Mouse (Mus musculus) heart, embryonic 16.5 days (tissue): ENCODE measurements around the gene Unc79. TPM values are rescaled to one million over a fixed set of nuclear protein-coding genes. Genes with fewer than 3 reads are reported as not detected.
A peak's percentile ranks its signal among the peaks of the same experiment; 100 is the strongest.

Experiments
- ATAC-seq: fragments of 200-750 bp; cut with Nextera tagmentation; replicated peaks from 2 replicates; pipeline ENCODE4 v1.8.0; 2017; ENCODE audit warnings: moderate number of reproducible peaks; ENCODE audit not compliant: insufficient read depth, low FRiP score; ENCODE audit errors: extremely low read depth
- H3K27ac ChIP-seq: fragments of 300-500 bp; sonication (generic); 2 replicates; pipeline ENCODE4 v1.5.1; 2014; ENCODE audit warnings: mild to moderate bottlenecking, low read length, control low read depth, moderate library complexity
- H3K27me3 ChIP-seq: fragments of 300-500 bp; sonication (generic); 2 replicates; pipeline ENCODE4 v1.6.1; 2014; ENCODE audit warnings: low read length, mixed read lengths; ENCODE audit not compliant: control insufficient read depth, insufficient read depth
- H3K36me3 ChIP-seq: fragments of 300-500 bp; sonication (generic); 2 replicates; pipeline ENCODE4 v1.6.1; 2014; ENCODE audit not compliant: control insufficient read depth, insufficient read depth
- H3K4me1 ChIP-seq: fragments of 300-500 bp; sonication (generic); 2 replicates; pipeline ENCODE4 v1.6.1; 2014; ENCODE audit warnings: low read length, mixed read lengths; ENCODE audit not compliant: control insufficient read depth, insufficient read depth
- H3K4me2 ChIP-seq: fragments of 300-500 bp; sonication (generic); 2 replicates; pipeline ENCODE4 v1.6.1; 2014; ENCODE audit warnings: low read depth, mild to moderate bottlenecking, control low read depth, low read length
- H3K4me3 ChIP-seq: fragments of 300-500 bp; sonication (generic); 2 replicates; pipeline ENCODE4 v1.5.1; 2014; ENCODE audit warnings: mild to moderate bottlenecking, control low read depth, low read length
- H3K9ac ChIP-seq: fragments of 300-500 bp; sonication (generic); 2 replicates; pipeline ENCODE4 v1.6.1; 2014; ENCODE audit warnings: low read length, control low read depth
- H3K9me3 ChIP-seq: fragments of 300-500 bp; sonication (generic); replicated peaks from 2 replicates; pipeline ENCODE4 v1.6.1; 2016; ENCODE audit warnings: low read length; ENCODE audit not compliant: control insufficient read depth
- WGBS: fragments of 180-500 bp; shearing (Covaris S2); extraction: QIAGEN DNeasy Blood & Tissue Kit; methylation state at CpG from one replicate; pipeline ENCODE4 v1.1.7; 2014; 5-methylcytosine and 5-hydroxymethylcytosine counted together
- polyA plus RNA-seq: library from polyadenylated mRNA; unstranded; fragments of >200 nt; fragmentation: Nextera tagmentation; extraction: Ambion mirVana; gene quantifications from 2 replicates; pipeline ENCODE4 v1.2.1, GENCODE M21; 2015

Gene Unc79
- polyA plus RNA-seq, 1 experiment from 2014 or later = 0.30 TPM

- WGBS = 33% methylated on average over 8 of the region's 8 CpGs
- H3K9ac ChIP-seq = no peak overlapping the region
- no peak overlapping the region for H3K4me3 ChIP-seq
- no peaks in the 10 kb centered on the region for H3K36me3 ChIP-seq
- no peaks in the 10 kb centered on the region for H3K9me3 ChIP-seq
- H3K4me2 ChIP-seq = no peak overlapping the region; the same call in 1 of the 2 replicates
- peak; percentile 87 for ATAC-seq
- no peak overlapping the region for H3K27ac ChIP-seq
- peaks cover 14% of the 10 kb centered on the region for H3K4me1 ChIP-seq
- H3K27me3 ChIP-seq = no peaks in the 10 kb centered on the region
These were observed 239.6 kb downstream of the Unc79 start for GRCm38 (mm10) chr12:103188223-103188622.

GRCm38 (mm10) chr12:103189771-103190170 is 241.1 kb downstream of the Unc79 start:
- Histone ChIP-seq H3K4me2 (no peak overlapping the region), H3K27ac (no peak overlapping the region), H3K4me3 (no peak overlapping the region), H3K27me3 (no peaks in the 10 kb centered on the region), H3K4me1 (peaks cover 14% of the 10 kb centered on the region), H3K9ac (no peak overlapping the region), H3K36me3 (no peaks in the 10 kb centered on the region), H3K9me3 (no peaks in the 10 kb centered on the region)
- no peak for ATAC-seq
- 52% methylated on average over 12 of the region's 12 CpGs for WGBS

DNA sequence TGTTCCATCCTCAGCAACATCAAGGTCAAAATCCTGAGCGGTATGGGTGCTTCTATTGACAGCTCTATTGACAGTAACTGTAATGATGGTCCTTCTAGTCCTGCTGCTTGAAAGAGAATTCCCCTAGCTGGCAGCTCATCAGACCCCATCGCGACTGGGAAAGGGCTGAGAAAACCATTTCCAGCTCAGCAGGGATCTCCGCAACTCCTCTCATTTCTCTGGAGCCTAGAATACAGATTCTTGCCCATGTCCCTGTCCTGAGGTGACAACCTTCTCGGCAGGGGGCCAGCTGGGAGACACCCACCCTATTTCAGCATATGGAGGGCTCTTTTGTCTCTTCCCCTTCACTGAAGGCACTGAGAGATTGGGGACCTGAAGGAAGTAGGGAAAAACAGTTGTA is 244.3 kb downstream of the Unc79 start:
- no peak overlapping the region for H3K9ac ChIP-seq
- no peak overlapping the region for H3K4me2 ChIP-seq
- H3K9me3 ChIP-seq = no peaks in the 10 kb centered on the region
- peaks cover 10% of the 10 kb centered on the region for H3K4me1 ChIP-seq
- H3K36me3 ChIP-seq = no peaks in the 10 kb centered on the region
- ATAC-seq = no peak
- no peak overlapping the region for H3K4me3 ChIP-seq
- WGBS = 41% methylated on average over 5 of the region's 5 CpGs
- H3K27me3 ChIP-seq = no peaks in the 10 kb centered on the region
- no peak overlapping the region for H3K27ac ChIP-seq

GRCm38 (mm10) chr12:103202592-103203544 is 254.2 kb downstream of the Unc79 start:
- Histone ChIP-seq H3K9ac (no peak overlapping the region), H3K4me2 (no peak overlapping the region), H3K27me3 (no peaks in the 10 kb centered on the region), H3K4me3 (no peak overlapping the region), H3K4me1 (peaks cover 5% of the 10 kb centered on the region), H3K27ac (no peak overlapping the region), H3K36me3 (no peaks in the 10 kb centered on the region), H3K9me3 (no peaks in the 10 kb centered on the region)
- 33% methylated on average over 11 of the region's 11 CpGs for WGBS
- no peak for ATAC-seq

- 64% methylated on average over 7 of the region's 7 CpGs for WGBS
- H3K27me3 ChIP-seq = no peaks in the 10 kb centered on the region
- no peak overlapping the region for H3K9ac ChIP-seq
- H3K36me3 ChIP-seq = no peaks in the 10 kb centered on the region
- H3K4me1 ChIP-seq = peaks cover 5% of the 10 kb centered on the region
- no peak overlapping the region for H3K4me2 ChIP-seq
- no peaks in the 10 kb centered on the region for H3K9me3 ChIP-seq
- no peak overlapping the region for H3K27ac ChIP-seq
- no peak overlapping the region for H3K4me3 ChIP-seq
- ATAC-seq = no peak
These were observed 256.9 kb downstream of the Unc79 start for GRCm38 (mm10) chr12:103205561-103205960.

DNA sequence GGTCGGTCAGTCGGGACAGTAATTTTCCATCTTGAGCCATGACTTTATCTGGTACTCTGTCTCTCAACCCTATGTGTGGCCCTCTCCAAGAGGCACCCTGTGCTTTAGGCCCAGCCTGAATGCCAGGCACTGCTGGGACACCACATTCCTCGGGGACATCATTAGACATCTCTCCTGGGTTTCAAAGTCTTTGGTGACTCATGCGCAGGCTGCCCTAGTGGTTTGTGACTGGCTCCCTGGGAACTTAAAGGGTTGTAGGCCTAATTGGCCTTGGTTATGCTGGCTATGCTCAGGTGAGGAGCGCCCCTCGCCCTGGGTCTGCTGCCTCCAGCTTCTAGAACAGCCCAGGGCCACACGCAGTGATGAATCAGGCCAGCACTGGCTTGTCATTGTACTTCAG is 260.9 kb downstream of the Unc79 start:
- Histone ChIP-seq H3K4me1 (peaks cover 9% of the 10 kb centered on the region), H3K9me3 (no peaks in the 10 kb centered on the region), H3K27me3 (no peaks in the 10 kb centered on the region), H3K9ac (no peak overlapping the region), H3K4me2 (no peak overlapping the region), H3K36me3 (no peaks in the 10 kb centered on the region), H3K27ac (no peak overlapping the region), H3K4me3 (no peak overlapping the region)
- ATAC-seq = no peak
- WGBS = 85% methylated on average over 7 of the region's 7 CpGs

- Histone ChIP-seq H3K4me3 (no peak overlapping the region), H3K27ac (no peak overlapping the region), H3K4me2 (no peak overlapping the region), H3K27me3 (no peaks in the 10 kb centered on the region), H3K4me1 (peaks cover 15% of the 10 kb centered on the region), H3K36me3 (no peaks in the 10 kb centered on the region), H3K9ac (no peak overlapping the region), H3K9me3 (no peaks in the 10 kb centered on the region)
- 64% methylated on average over 5 of the region's 5 CpGs for WGBS
- no peak for ATAC-seq
These were observed 262.4 kb downstream of the Unc79 start for GRCm38 (mm10) chr12:103211078-103211477.

DNA sequence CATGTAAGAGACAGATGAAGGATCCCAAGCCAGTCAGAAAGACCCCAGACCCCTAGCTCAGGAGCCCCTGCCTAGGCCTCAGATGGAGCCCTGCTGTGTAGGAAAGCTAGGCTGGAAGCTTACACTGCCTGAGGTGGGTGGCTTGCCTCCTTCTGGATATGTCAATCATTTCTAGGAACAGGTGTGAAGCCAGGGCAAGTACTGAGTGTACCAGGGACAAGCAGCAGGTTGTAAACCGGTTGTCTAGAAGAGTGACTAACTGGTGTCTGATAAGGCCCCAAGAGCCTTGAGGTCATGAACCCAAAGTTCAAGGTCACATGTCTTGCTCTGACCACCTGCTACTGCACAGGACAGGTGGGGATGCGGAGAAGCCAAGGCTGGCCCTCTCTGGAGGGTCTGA is 264.9 kb downstream of the Unc79 start:
- Histone ChIP-seq H3K27me3 (no peaks in the 10 kb centered on the region; the same call in 1 of the 2 replicates), H3K4me2 (no peak overlapping the region), H3K9me3 (no peaks in the 10 kb centered on the region), H3K4me3 (no peak overlapping the region), H3K4me1 (peaks cover 15% of the 10 kb centered on the region), H3K9ac (no peak overlapping the region), H3K36me3 (no peaks in the 10 kb centered on the region), H3K27ac (no peak overlapping the region)
- 64% methylated on average over 2 of the region's 2 CpGs for WGBS
- ATAC-seq = no peak

DNA sequence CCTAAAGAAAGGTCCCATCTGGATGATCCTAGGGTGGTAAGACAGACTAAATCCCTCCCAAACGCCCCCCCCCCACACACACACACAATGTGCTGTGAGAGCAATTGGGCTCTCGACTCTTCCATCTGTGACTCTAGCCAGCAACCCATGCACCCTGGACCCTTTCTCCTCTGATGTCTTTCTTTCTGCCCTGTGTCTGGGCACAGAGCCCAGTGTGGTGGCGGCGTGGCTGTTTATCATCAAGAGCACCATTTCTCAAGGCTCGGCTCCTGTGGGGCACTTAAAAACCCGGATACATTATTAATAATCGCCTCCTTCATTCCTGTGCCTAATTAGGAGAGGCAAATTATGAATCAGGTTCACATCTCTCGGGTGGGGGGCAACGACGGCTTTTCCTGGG is 265.6 kb downstream of the Unc79 start:
- H3K36me3 ChIP-seq = no peaks in the 10 kb centered on the region
- H3K9ac ChIP-seq = no peak overlapping the region
- no peaks in the 10 kb centered on the region; the same call in 1 of the 2 replicates for H3K27me3 ChIP-seq
- H3K9me3 ChIP-seq = no peaks in the 10 kb centered on the region
- H3K4me2 ChIP-seq = peak overlapping the region; percentile 23
- peak; percentile 84 for ATAC-seq
- H3K4me3 ChIP-seq = no peak overlapping the region
- WGBS = 22% methylated on average over 10 of the region's 10 CpGs
- peaks cover 15% of the 10 kb centered on the region for H3K4me1 ChIP-seq
- H3K27ac ChIP-seq = 0 out of 2 replicates have a peak overlapping the region, but pooled peaks have one; percentile 20
